Mouse (Mus musculus): ENCODE measurements around the gene Cnep1r1.

Cnep1r1 gene

GRCm38 (mm10) chr8:88118456-88119036 is at the start of gene Cnep1r1:
Cnep1r1 (plus strand) TSS chr8:88118769.
- peak; percentile 98 for DNase-seq (ENCODE audit: low read depth)

- no peak for DNase-seq (ENCODE audit: low read depth)
Observed at GRCm38 (mm10) chr8:88082183-88082582, 36.4 kb upstream of the Cnep1r1 start.

- no peak for DNase-seq (ENCODE audit: low read depth)
Observed at GRCm38 (mm10) chr8:88088006-88088405, 30.6 kb upstream of the Cnep1r1 start.

GRCm38 (mm10) chr8:88091661-88092060 is 26.9 kb upstream of the Cnep1r1 start:
- DNase-seq (ENCODE audit: low read depth) = peak; percentile 67

GRCm38 (mm10) chr8:88093367-88093766 is 25.2 kb upstream of the Cnep1r1 start:
- no peak for DNase-seq (ENCODE audit: low read depth)

GRCm38 (mm10) chr8:88098856-88099255 is 19.7 kb upstream of the Cnep1r1 start:
- peak; percentile 63 for DNase-seq (ENCODE audit: low read depth)

GRCm38 (mm10) chr8:88099526-88099925 is 19.0 kb upstream of the Cnep1r1 start:
- peak; percentile 72 for DNase-seq (ENCODE audit: low read depth)

- peak; percentile 14 for DNase-seq (ENCODE audit: low read depth)
Observed at GRCm38 (mm10) chr8:88109241-88109640, 9.3 kb upstream of the Cnep1r1 start.

GRCm38 (mm10) chr8:88119076-88119475 is 507 bp downstream of the Cnep1r1 start:
- peak; percentile 52 for DNase-seq (ENCODE audit: low read depth)

GRCm38 (mm10) chr8:88124850-88125249 is 6.3 kb downstream of the Cnep1r1 start:
- no peak for DNase-seq (ENCODE audit: low read depth)

GRCm38 (mm10) chr8:88129397-88129796 is 10.8 kb downstream of the Cnep1r1 start:
- no peak for DNase-seq (ENCODE audit: low read depth)

GRCm38 (mm10) chr8:88130754-88131317 is 12.3 kb downstream of the Cnep1r1 start:
- DNase-seq (ENCODE audit: low read depth) = no peak

GRCm38 (mm10) chr8:88137748-88138484 is 19.3 kb downstream of the Cnep1r1 start, which contains the start of gene Heatr3:
Heatr3 (plus strand) TSS chr8:88137855.
- peak; percentile 91 for DNase-seq (ENCODE audit: low read depth)

GRCm38 (mm10) chr8:88139256-88139655 is 20.7 kb downstream of the Cnep1r1 start:
- DNase-seq (ENCODE audit: low read depth) = peak; percentile 62

- peak; percentile 72 for DNase-seq (ENCODE audit: low read depth)
Observed at GRCm38 (mm10) chr8:88141629-88142028, 23.1 kb downstream of the Cnep1r1 start.

GRCm38 (mm10) chr8:88144041-88144440 is 25.5 kb downstream of the Cnep1r1 start:
- no peak for DNase-seq (ENCODE audit: low read depth)

- no peak for DNase-seq (ENCODE audit: low read depth)
Observed at GRCm38 (mm10) chr8:88150910-88151371, 32.4 kb downstream of the Cnep1r1 start.

- DNase-seq (ENCODE audit: low read depth) = no peak
Observed at GRCm38 (mm10) chr8:88160237-88160995, 41.8 kb downstream of the Cnep1r1 start.

- DNase-seq (ENCODE audit: low read depth) = peak; percentile 78
Observed at GRCm38 (mm10) chr8:88161439-88161838, 42.9 kb downstream of the Cnep1r1 start.

GRCm38 (mm10) chr8:88175264-88175663 is 56.7 kb downstream of the Cnep1r1 start:
- peak; percentile 57 for DNase-seq (ENCODE audit: low read depth)

GRCm38 (mm10) chr8:88177291-88177690 is 58.7 kb downstream of the Cnep1r1 start:
- DNase-seq (ENCODE audit: low read depth) = peak; percentile 82

- DNase-seq (ENCODE audit: low read depth) = no peak
Observed at GRCm38 (mm10) chr8:88183121-88183520, 64.6 kb downstream of the Cnep1r1 start.
